In genomic region chr2:105230333-105230732, GRCm38 (mm10) we compare ENCODE assay signal across 8 mouse cellular contexts. TPM values are rescaled to one million over a fixed set of nuclear protein-coding genes. Genes with fewer than 3 reads are reported as not detected.
DNase-seq lines count a peak whose midpoint lies in the region; ATAC-seq and TF ChIP-seq lines count a peak whose summit lies in the region.

No protein-coding gene starts in this region.

- WGBS in forebrain, embryonic 15.5 days = 0% methylated on average over 1 of the region's 1 CpGs
- WGBS in kidney, embryonic 16.5 days = 0% methylated on average over 1 of the region's 1 CpGs
- WGBS in liver, postnatal 0 days (ENCODE audit: insufficient replicate concordance) = 0% methylated on average over 1 of the region's 1 CpGs

- dilution Hi-C loops in CH12.LX (cut with MboI; ENCODE audit: extremely low pct_ligation_motif_present, extremely low pct_unique_long_range_greater_than_20kb, low sequenced_read_pairs) = no loop called here

- TF ChIP-seq RAD21 in CH12.LX (IDR thresholded peaks at IDR 0.05; ENCODE audit: low read depth, low read length) = peak; percentile 88

- no peaks in the 10 kb centered on the region for H3K27me3 ChIP-seq in CH12.LX (replicated peaks)
- H3K27me3 ChIP-seq in forebrain, embryonic 15.5 days = 0 out of 2 replicates have a peak, but pooled peaks cover 10% of the 10 kb centered on the region
- no peaks in the 10 kb centered on the region for H3K27me3 ChIP-seq in kidney, embryonic 16.5 days (ENCODE audit: insufficient read depth, low read length)
- H3K27me3 ChIP-seq in liver, postnatal 0 days (ENCODE audit: insufficient read depth, low read length) = no peaks in the 10 kb centered on the region

- no peak for TF ChIP-seq POLR2A in CH12.LX (IDR thresholded peaks at IDR 0.05; ENCODE audit: low read depth, low read length)

- no peak overlapping the region for H3K4me2 ChIP-seq in CH12.LX (ENCODE audit: insufficient read depth, low read depth, poor library complexity, severe bottlenecking)
- H3K4me2 ChIP-seq in forebrain, embryonic 15.5 days (replicated peaks) = no peak overlapping the region
- H3K4me2 ChIP-seq in kidney, embryonic 16.5 days (replicated peaks; ENCODE audit: low read depth, low read length) = no peak overlapping the region
- H3K4me2 ChIP-seq in liver, postnatal 0 days (ENCODE audit: low read depth, low read length) = no peak overlapping the region

- no peaks in the 10 kb centered on the region for H3K79me2 ChIP-seq in CH12.LX (replicated peaks; ENCODE audit: control insufficient read depth, extremely low read depth, insufficient read depth, poor library complexity, severe bottlenecking)

- peak; percentile 35 to 85 for DNase-seq in adrenal gland, adult (ENCODE audit: inconsistent age in 2 of 2, low spot score in 1 of 2)
- DNase-seq in adrenal gland, adult 8-10 months = no peak
- DNase-seq in CH12.LX (ENCODE audit: extremely low read depth) = peak; percentile 58
- peak; percentile 57 to 75 for DNase-seq in cerebellum, adult 18-20 months
- peak; percentile 73 for DNase-seq in liver, postnatal 0 days
- peak; percentile 91 for DNase-seq in retina, embryonic 14.5 days (ENCODE audit: low spot score)

- no peak for TF ChIP-seq EP300 in CH12.LX (IDR thresholded peaks at IDR 0.05; ENCODE audit: low read length)
- no peak for TF ChIP-seq EP300 in liver, postnatal 0 days (IDR thresholded peaks at IDR 0.05; ENCODE audit: low read depth)

- in situ Hi-C loops in CH12.LX (cut with MboI; ENCODE audit: low pct_ligation_motif_present, low pct_unique_long_range_greater_than_20kb, low sequenced_read_pairs) = loop anchor here (5.0 kb wide), 1 partner anchor 338 kb away; no protein-coding TSS in a partner anchor

- H3K4me1 ChIP-seq in CH12.LX (ENCODE audit: control insufficient read depth in 1 of 2, insufficient read depth in 2 of 2) = no peaks in the 10 kb centered on the region
- H3K4me1 ChIP-seq in forebrain, embryonic 15.5 days = no peaks in the 10 kb centered on the region
- peaks cover 56% of the 10 kb centered on the region for H3K4me1 ChIP-seq in kidney, embryonic 16.5 days (ENCODE audit: insufficient read depth, low read length)
- H3K4me1 ChIP-seq in liver, postnatal 0 days (ENCODE audit: insufficient read depth) = peaks cover 5% of the 10 kb centered on the region; the same call in 1 of the 2 replicates

- no peak overlapping the region for H3K9ac ChIP-seq in CH12.LX (ENCODE audit: insufficient read depth, low read depth)
- no peak overlapping the region for H3K9ac ChIP-seq in forebrain, embryonic 15.5 days (replicated peaks)
- H3K9ac ChIP-seq in kidney, embryonic 16.5 days (replicated peaks; ENCODE audit: low read length) = no peak overlapping the region
- H3K9ac ChIP-seq in liver, postnatal 0 days (replicated peaks) = no peak overlapping the region

- ATAC-seq in forebrain, embryonic 15.5 days (replicated peaks) = peak; percentile 81
- peak; percentile 39; the same call in 1 of the 2 replicates for ATAC-seq in kidney, embryonic 16.5 days (ENCODE audit: low FRiP score, low TSS enrichment)
- no peak for ATAC-seq in liver, postnatal 0 days

- no peak overlapping the region for H3K27ac ChIP-seq in CH12.LX (ENCODE audit: insufficient read depth, low read depth)
- no peak overlapping the region for H3K27ac ChIP-seq in forebrain, embryonic 15.5 days (replicated peaks)
- H3K27ac ChIP-seq in kidney, embryonic 16.5 days (ENCODE audit: low read length) = no peak overlapping the region
- no peak overlapping the region for H3K27ac ChIP-seq in liver, postnatal 0 days (ENCODE audit: low read depth)

- peak; percentile 23 to 89; a peak in 3 of 4 replicates for TF ChIP-seq CTCF in CH12.LX (conservative IDR thresholded peaks at IDR 0.05 in 1 of 2, IDR thresholded peaks at IDR 0.05 in 1 of 2; ENCODE audit: low read depth in 2 of 2, low read length in 2 of 2)
- TF ChIP-seq CTCF in liver, postnatal 0 days (IDR thresholded peaks at IDR 0.05; ENCODE audit: low read depth) = peak; percentile 81

- H3K4me3 ChIP-seq in CH12.LX (replicated peaks in 1 of 3; ENCODE audit: low read depth in 2 of 3, low read length in 2 of 3, poor library complexity in 1 of 3) = no peak overlapping the region
- no peak overlapping the region for H3K4me3 ChIP-seq in forebrain, embryonic 15.5 days
- H3K4me3 ChIP-seq in kidney, embryonic 16.5 days (ENCODE audit: low read length) = no peak overlapping the region
- no peak overlapping the region for H3K4me3 ChIP-seq in liver, postnatal 0 days (ENCODE audit: low read depth, low read length)

- H3K9me3 ChIP-seq in CH12.LX (replicated peaks; ENCODE audit: low read length) = no peaks in the 10 kb centered on the region
- no peaks in the 10 kb centered on the region for H3K9me3 ChIP-seq in forebrain, embryonic 15.5 days
- no peaks in the 10 kb centered on the region for H3K9me3 ChIP-seq in kidney, embryonic 16.5 days (ENCODE audit: low read length)
- no peaks in the 10 kb centered on the region for H3K9me3 ChIP-seq in liver, postnatal 0 days (ENCODE audit: low read length)

- H3K36me3 ChIP-seq in CH12.LX (replicated peaks in 1 of 2; ENCODE audit: control insufficient read depth in 1 of 2, insufficient read depth in 1 of 2, low read length in 1 of 2) = no peaks in the 10 kb centered on the region
- H3K36me3 ChIP-seq in forebrain, embryonic 15.5 days = no peaks in the 10 kb centered on the region
- no peaks in the 10 kb centered on the region for H3K36me3 ChIP-seq in kidney, embryonic 16.5 days (ENCODE audit: insufficient read depth, low read length)
- no peaks in the 10 kb centered on the region for H3K36me3 ChIP-seq in liver, postnatal 0 days (replicated peaks; ENCODE audit: insufficient read depth, low read length)

TF ChIP-seq in CH12.LX, 34 proteins besides CTCF, POLR2A, EP300 and RAD21:
- TF ChIP-seq MYC (IDR thresholded peaks at IDR 0.05; ENCODE audit: low read depth, low read length) (no peak), ELF1 (IDR thresholded peaks at IDR 0.05; ENCODE audit: low read depth, low read length) (no peak), MXI1 (IDR thresholded peaks at IDR 0.05; ENCODE audit: low read depth, low read length) (0 out of 2 replicates have a peak, but pooled peaks have one; percentile 34), ZMIZ1 (IDR thresholded peaks at IDR 0.05; ENCODE audit: low read depth, low read length) (no peak), SMC3 (IDR thresholded peaks at IDR 0.05; ENCODE audit: low read depth, low read length) (peak; percentile 74), JUND (conservative IDR thresholded peaks at IDR 0.05; ENCODE audit: low read depth, low read length) (peak; percentile 42; the same call in 1 of the 2 replicates), BHLHE40 (IDR thresholded peaks at IDR 0.05; ENCODE audit: low read depth, low read length) (no peak), UBTF (IDR thresholded peaks at IDR 0.05; ENCODE audit: low read depth, low read length) (no peak), ZNF384 (IDR thresholded peaks at IDR 0.05; ENCODE audit: low read depth, low read length) (0 out of 2 replicates have a peak, but pooled peaks have one; percentile 22), MAZ (IDR thresholded peaks at IDR 0.05; ENCODE audit: low read depth, low read length) (no peak), ZC3H11A (IDR thresholded peaks at IDR 0.05; ENCODE audit: low read depth, low read length) (peak; percentile 48), PAX5 (IDR thresholded peaks at IDR 0.05; ENCODE audit: low read length) (no peak), ETS1 (conservative IDR thresholded peaks at IDR 0.05; ENCODE audit: low read depth, low read length) (no peak), IRF4 (IDR thresholded peaks at IDR 0.05; ENCODE audit: low read depth, low read length) (peak; percentile 37; the same call in 1 of the 2 replicates), TCF12 (IDR thresholded peaks at IDR 0.05; ENCODE audit: low read depth, low read length) (no peak), USF2 (conservative IDR thresholded peaks at IDR 0.05; ENCODE audit: low read depth, low read length) (no peak)

RNA-seq across cellular contexts. Expression of gene Them7, which starts 6.2 kb away (rescaled TPM):
- total RNA-seq in adrenal gland, adult 8-10 months (2022) = under 1 TPM in 3 of 4 experiments, not detected in 1; 0.26 to 0.70 (median 0.67) TPM
- not detected in 2 replicates for total RNA-seq in CH12.LX (2012; rRNA removed)
- total RNA-seq in CH12.LX (2014; rRNA removed) = not detected in 2 replicates
- not detected in 2 replicates for polyA plus RNA-seq in CH12.LX (2012; ENCODE audit: insufficient read length, low read depth)
- polyA plus RNA-seq in forebrain, embryonic 15.5 days (2015; fragmentation: Nextera tagmentation; extraction: Ambion mirVana) = not detected in 2 replicates
- polyA plus RNA-seq in kidney, embryonic 16.5 days (2015; fragmentation: Nextera tagmentation; extraction: Ambion mirVana) = 4.0 and 4.1 TPM in 2 replicates
- polyA plus RNA-seq in liver, postnatal 0 days (2015; fragmentation: Nextera tagmentation; extraction: Ambion mirVana) = 6.0 and 6.6 TPM in 2 replicates
